Mouse (Mus musculus) WW6 (cell line): Measurements from ENCODE around the gene Zfp689.
"Not testable (repeated sequence)": the region's sequence is repeated elsewhere in the genome, so short reads cannot be mapped to it uniquely, and the experiment has no call there.

Experiments
- DNase-seq: peaks from one replicate; pipeline ENCODE4 v3.0.0-alpha.2; 2013; ENCODE audit warnings: low read depth, low spot score

Zfp689 gene

DNA sequence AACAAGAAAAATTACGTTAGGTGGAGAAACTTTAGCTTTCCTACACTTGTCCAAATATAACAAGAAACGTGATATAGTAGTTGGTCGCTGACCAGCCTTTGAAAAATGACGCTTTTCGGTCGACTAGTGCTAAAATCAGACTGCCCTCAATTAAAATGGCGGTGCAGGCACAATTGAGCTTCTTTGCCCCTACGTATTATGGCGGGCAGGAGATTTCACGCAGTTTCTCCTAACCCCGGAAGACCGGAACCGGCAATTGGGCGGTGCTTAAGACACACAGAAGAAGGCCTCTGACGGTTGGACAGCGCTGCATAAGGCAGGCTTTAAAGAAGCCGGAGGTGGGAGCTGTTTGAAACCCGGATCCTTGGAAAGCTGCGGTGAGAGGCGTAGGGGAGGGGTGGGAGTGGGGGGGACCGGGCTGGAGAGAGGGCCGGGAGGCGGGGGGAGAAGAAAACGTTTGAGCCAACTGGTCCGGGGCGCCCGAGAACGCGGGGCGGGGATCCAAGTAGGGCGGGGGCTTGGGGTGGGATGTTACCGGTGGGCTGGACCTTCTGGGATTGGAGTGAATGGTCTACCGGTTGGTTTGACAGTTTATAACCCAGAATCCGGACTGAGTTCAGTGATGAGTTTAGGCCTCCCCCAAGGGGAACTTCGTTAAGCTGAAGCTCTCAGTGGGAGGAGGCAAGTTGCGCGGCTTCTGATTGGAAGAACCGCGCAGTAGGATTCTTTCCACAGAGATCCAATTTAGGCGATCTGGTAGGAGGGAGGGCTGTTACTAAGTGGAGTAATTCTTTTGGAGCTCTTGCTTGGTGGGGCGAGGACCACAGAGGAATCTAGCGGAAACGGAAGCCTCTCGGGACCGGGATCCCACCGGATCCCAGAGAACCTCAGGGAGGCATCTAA lies 22.0 kb upstream of the Zfp689 start:
- peak; percentile 90 for DNase-seq

GRCm38 (mm10) chr7:127470011-127470715 lies 21.2 kb upstream of the Zfp689 start:
- DNase-seq = no peak

- DNase-seq = no peak
These were observed 17.6 kb upstream of the Zfp689 start for GRCm38 (mm10) chr7:127466606-127467005.

GRCm38 (mm10) chr7:127465670-127466069 lies 16.7 kb upstream of the Zfp689 start:
- DNase-seq = not testable (repeated sequence)

- DNase-seq = no peak
These were observed 16.2 kb upstream of the Zfp689 start for GRCm38 (mm10) chr7:127465191-127465590.

DNA sequence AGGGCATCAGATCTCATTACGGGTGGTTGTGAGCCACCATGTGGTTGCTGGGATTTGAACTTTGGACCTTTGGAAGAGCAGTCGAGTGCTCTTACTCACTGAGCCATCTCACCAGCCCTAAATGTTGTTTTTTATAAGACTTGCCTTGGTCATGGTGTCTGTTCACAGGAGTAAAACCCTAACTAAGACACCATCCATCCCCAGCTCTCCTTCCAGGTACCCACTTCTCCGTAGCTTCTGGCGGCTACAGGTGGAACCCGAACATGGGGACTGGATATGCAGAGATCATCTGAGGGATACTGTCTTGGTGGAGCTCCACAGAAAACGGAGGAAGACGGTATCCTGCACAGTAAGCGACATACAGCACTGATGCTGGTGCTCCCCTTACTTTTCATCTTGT lies 10.4 kb upstream of the Zfp689 start, which contains the start of gene Prr14:
Gene Prr14, plus strand, starts transcription at position 301 of the 400 bp plus-strand sequence.
- not testable (repeated sequence) for DNase-seq

- not testable (repeated sequence) for DNase-seq
These were observed 9.6 kb upstream of the Zfp689 start for GRCm38 (mm10) chr7:127458371-127459122.

DNA sequence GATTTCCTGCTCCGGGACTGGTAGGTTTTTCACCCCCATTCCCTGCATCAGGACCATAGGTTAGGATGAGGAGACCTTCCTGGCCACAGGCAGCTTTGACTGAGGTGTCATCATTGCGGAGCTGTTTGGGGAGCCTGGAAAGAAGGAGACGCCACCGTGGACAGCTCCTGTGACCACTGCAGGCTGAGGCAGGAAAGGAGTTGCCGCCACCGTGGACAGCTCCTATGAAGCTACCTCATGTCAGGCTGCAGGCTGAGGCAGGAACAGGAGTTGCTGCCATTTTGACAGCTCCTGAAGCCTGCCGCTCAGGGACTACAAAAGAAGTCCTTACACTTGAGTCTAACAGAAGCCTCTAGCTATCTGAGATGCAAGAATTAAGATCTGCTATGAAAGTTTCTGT lies 5.9 kb upstream of the Zfp689 start:
- no peak for DNase-seq

GRCm38 (mm10) chr7:127453056-127453455 lies 4.1 kb upstream of the Zfp689 start:
- no peak for DNase-seq

DNA sequence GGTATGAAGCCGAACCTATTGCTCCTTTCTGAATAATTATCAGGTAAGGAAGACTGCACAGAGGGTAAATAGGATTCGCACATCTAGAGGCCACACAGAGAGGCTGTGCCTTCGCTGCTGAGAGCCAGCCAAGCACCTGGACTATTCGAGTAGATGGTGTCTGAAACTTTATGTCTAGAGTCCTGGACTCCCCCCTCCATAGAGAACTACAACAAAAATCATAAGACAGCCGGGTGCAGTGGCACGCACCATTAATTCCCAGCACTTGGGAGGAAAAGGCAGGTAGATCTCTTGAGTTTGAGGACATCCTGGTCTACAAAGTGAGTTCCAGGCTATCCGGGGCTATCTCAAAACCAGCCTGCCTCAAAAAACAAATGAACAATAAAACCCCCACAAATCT lies 1.0 kb upstream of the Zfp689 start:
- DNase-seq = no peak

GRCm38 (mm10) chr7:127443976-127444375 lies 5.0 kb downstream of the Zfp689 start:
- no peak for DNase-seq

- no peak for DNase-seq
These were observed 11.2 kb downstream of the Zfp689 start for GRCm38 (mm10) chr7:127437724-127438123.

GRCm38 (mm10) chr7:127435206-127435605 lies 13.8 kb downstream of the Zfp689 start:
- no peak for DNase-seq

GRCm38 (mm10) chr7:127426354-127426753 lies 22.6 kb downstream of the Zfp689 start:
- DNase-seq = no peak

DNA sequence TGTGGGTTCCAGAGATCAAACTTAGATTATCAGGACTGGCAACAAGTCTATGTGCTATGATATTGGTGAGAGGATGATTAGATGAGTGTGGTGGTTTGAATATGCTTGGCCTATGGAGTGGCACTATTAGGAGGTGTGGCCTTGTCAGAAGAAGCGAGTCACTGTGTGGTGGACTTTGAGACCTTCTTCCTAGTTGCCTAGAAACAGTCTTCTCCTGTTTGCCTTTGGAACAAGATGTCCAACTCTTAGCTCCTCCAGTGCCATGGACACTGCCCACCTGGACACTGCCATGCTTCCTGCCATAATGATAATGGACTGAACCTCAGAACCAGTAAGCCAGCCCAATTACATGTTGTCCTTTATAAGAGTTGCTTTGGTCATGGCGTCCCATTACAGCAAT lies 23.0 kb downstream of the Zfp689 start:
- DNase-seq = no peak

GRCm38 (mm10) chr7:127425291-127425690 lies 23.7 kb downstream of the Zfp689 start:
- DNase-seq = no peak

DNA sequence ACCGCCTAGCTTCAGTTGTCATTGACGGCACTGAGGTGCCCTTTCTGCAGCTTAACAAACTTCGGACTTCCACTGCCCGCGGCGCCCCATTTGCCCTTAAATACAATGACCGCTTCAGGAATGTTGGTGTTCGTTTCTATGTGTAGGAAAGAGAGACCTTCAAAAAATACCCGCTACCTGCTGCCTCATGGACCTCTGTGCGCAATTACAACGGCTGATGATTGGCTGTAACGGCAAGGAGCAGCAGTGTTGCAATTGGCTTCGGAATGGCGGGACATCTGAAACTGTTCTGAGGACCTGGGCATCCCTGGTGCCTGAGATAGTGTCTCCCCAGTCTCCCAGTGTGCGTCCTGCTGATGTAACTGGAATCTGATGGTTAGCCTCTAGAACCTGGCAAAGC lies 26.7 kb downstream of the Zfp689 start:
- DNase-seq = no peak

DNA sequence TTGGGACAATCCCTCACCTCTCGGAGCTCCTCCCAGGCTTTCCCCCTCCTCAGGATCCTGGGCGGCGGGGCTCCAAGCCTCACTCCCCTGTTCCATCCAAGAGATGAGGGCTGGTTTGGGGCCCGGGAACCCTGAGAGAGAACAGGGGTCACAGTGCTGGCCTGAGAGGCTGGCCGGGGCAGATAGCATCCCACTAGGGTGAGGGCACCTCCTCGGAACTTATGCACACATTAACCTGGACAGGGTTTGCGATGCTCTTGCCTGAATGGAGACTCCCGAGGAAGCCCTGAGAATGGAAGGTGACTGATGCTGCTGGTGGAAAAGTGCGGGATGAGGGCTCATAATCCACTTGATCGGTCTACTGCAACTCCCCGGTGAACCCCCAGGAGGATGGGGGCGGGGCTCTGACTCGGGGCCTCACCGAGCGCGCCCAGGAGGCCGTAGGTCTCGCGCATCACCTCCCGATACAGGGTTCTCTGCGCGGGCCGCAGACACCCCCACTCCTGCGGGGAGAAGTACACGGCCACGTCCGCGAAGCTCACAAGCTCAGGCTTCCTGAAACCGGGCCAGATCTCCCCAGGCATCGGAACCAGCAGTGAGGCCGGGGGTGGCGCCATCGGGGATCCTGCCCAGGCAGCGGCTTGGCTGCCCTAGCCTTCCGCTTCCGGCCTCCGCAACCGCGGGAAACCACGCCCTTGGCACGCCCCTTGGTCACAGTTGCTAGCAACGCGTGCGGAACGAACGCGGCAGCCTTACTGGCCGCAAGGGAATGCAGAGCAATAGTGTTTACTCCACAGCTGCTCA lies 27.4 kb downstream of the Zfp689 start, which contains the start of gene Zfp688:
Gene Zfp688, minus strand, starts transcription at position 681 of the 804 bp plus-strand sequence.
- peak; percentile 76 for DNase-seq

- no peak for DNase-seq
These were observed 37.5 kb downstream of the Zfp689 start for GRCm38 (mm10) chr7:127411418-127411817.

DNA sequence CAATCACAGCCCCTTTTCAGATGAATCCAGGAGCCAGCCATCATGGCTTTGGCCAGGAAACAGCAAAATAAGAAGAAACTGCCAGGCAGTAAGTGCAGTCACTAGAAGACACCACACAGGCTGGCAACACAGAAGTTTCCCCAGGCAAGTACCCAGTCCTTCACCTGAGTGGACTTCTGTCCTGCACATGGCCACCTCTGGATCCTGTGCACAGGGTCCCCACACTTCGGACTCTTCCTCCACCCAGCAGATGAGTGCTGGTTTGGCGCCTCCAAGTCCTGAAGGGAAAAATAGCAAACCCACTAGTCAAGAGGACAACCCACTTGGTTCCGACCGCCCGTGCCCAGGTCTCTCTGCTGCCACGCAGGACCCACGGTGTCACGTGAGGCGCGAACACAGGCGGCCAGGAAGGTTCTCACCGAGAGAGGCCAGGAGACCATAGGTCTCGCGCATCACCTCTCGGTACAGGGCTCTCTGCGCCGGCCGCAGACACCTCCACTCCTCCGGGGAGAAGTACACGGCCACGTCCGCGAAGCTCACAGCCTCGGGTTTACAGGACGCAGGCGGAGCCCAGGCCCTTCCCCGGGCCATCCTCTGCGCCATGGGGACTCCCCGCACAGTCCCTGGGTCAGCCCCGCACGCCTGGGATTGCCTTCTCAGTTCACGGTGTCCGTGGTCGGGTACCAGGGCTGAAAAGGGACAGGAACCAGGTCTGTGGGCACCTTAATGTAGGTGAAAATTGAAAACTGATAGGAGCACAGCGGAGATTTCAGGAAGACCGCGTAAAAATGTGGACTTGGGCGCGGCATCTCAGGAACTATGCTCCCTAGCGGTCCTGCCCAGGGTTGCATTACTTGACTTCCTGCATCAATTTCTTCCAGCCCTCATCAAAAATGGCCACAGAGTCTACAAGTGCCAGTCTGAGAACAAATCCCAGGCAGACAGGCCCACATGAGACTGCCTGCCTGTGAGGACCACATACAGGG lies 42.7 kb downstream of the Zfp689 start, which contains the start of gene Zfp764:
Gene Zfp764, minus strand, starts transcription at position 821 of the 986 bp plus-strand sequence.
- DNase-seq = peak; percentile 62
